Mouse (Mus musculus): ENCODE measurements around the gene Aqp9.

- TF ChIP-seq POLR2A (IDR thresholded peaks at IDR 0.05; ENCODE audit: extremely low read depth, insufficient read depth, low read length) (no peak), CTCF (IDR thresholded peaks at IDR 0.05; ENCODE audit: extremely low read depth, insufficient read depth, low read length) (no peak)
Observed at GRCm38 (mm10) chr9:71062976-71063375, 105.5 kb downstream of the Aqp9 start.

All from cortical plate, adult 2 months (tissue).